Mouse (Mus musculus) kidney, postnatal 36 days (tissue): ENCODE data around the gene Ttc25.
"Not testable (repeated sequence)": the region's sequence is repeated elsewhere in the genome, so short reads cannot be mapped to it uniquely, and the experiment has no call there.

Source experiments
- DNase-seq, 2 experiments: peaks; one replicate each; pipeline ENCODE4 v3.0.0; 2021 to 2022; ENCODE audit warnings: mixed read lengths in 2 of 2

The Ttc25 gene

GRCm38 (mm10) chr11:100533871-100534270 lies 11.5 kb upstream of the Ttc25 start:
- no peak for DNase-seq

GRCm38 (mm10) chr11:100534411-100534810 lies 11.0 kb upstream of the Ttc25 start:
- DNase-seq, result not testable (repeated sequence)

DNA sequence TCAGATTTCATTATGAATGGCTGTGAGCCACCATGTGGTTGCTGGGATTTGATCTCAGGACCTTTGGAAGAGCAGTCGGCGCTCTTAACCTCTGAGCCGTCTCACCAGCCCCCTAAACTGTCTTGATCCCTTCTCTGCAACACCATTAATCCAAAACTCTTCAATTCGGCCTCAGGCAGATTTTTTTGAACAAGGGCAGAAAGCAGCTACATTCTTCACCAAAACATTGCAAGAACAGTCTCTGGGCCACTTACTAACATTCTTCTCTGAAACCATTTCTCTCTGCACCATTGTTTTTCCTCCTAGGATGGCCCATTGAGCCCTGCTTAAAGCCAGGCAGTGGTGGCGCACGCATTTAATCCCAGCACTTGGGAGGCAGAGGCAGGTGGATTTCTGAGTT lies 10.6 kb upstream of the Ttc25 start:
- DNase-seq, result not testable (repeated sequence)

DNA sequence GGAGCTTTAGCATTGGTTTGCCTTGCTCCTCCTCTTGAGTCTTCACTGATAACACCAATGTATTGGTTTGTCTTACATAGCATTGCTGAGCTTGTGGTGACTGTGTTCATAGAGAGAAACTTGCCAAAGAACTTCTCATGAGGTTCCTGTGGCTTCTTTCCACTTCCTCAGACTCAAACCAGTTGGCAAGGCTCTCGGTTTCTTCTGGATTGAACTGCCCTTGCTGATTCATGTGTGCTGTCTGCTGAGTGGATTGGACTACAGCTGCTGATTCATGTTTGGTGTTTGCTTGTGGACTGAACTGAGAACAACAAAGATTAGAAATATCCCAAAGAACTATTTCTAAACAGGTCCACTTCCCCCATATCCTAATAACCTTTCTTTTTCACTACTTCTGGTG lies 9.4 kb upstream of the Ttc25 start:
- DNase-seq, result no peak

DNA sequence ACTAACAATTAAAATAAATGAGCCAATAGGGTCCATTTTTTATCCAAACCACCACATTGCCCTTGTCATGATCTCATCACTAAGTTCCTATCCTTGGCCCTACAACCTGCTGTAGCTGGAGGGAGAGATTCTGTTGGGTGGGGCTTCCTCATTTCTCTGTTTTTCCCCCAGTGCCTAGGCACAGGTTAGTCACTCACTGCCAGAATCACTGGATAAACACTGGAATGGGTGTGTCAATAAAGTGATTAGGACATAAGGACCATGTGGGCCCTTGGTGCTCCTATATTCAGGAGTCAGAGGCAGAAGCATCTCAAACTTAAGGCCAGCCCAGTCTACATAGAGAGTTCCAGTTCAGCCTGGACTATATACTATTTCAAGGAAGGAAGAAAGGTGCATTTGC lies 8.9 kb upstream of the Ttc25 start:
- DNase-seq, result no peak

DNA sequence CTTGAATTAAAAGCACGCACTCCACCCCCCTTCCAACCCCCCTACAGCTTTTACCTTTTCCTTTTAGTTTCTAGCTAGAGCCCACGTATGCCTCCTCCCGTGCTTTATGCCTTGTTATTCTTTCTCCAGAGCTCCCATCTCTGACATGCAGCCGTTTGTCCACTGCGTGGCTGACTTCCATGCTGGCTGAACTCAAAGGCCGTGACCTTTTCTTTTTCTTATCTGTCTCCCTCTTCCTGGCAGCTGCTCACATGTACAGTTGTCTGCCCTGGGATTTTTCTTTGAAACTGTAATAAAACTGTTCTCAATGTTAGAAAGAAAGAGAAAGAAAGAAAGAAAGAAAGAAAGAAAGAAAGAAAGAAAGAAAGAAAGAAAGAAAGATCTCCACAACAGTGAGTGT lies 4.4 kb upstream of the Ttc25 start:
- DNase-seq, result no peak

DNA sequence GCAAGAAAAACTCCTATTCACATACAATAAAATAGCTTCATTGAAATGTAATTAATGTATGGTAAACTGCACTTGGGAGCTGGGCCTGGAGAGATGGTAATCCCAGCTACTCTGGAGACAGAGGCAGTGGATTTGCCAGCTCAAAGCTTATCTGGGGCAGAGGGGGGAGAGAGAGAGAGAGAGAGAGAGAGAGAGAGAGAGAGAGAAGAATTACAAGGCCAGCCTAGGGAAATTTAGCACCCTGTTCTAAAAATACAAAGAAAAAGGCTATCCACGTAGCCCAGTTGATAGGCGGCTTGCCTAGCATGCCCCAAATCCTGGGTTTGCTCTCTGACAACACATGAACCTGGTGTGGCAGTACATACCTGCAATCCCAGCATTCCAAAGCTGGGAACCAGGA lies 3.8 kb upstream of the Ttc25 start:
- DNase-seq, result no peak

- no peak for DNase-seq
Measured at GRCm38 (mm10) chr11:100545746-100546085, 309 bp downstream of the Ttc25 start.

GRCm38 (mm10) chr11:100546955-100547354 lies 1.5 kb downstream of the Ttc25 start:
- DNase-seq, result no peak

- no peak for DNase-seq
Measured at GRCm38 (mm10) chr11:100548141-100548540, 2.7 kb downstream of the Ttc25 start.

DNA sequence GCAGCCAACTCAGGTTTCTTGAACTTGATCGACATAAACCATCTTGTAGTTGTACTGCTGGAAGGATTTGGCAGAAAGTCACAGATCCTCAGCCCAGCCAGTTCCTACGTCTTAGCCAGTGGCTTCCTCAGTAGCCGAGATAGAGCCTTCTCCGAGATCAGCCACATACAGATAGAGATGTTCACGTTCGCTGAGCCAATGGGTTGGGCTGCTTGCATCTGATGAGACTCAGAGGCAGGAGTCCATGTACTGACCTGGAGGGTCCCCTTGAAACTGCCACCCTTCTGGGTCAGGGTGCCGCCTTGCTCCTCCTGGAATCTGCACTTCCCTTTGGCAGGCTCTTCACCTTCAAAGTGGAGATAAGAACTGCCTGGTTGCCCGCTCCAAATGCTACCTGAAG lies 4.1 kb downstream of the Ttc25 start:
- no peak for DNase-seq

DNA sequence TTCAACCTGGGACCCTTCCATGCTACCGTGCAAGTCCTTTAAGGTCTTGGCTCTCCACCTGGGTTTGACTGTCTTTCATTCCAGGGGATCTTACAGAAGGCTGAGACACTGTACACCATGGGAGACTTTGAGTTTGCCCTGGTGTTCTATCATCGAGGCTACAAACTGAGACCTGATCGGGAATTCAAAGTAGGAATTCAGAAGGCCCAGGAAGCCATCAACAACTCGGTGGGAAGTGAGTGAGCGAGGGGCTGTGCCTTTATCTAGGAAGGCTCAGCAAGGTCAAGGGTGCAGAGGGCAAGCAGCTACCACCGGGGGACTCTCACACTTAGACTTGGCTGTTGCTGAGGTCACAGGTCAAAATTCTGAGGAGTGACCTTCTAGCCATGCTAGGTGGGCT lies 4.7 kb downstream of the Ttc25 start:
- DNase-seq, result no peak

- DNase-seq, result no peak
Measured at GRCm38 (mm10) chr11:100552842-100553241, 7.4 kb downstream of the Ttc25 start.

GRCm38 (mm10) chr11:100555583-100555982 lies 10.2 kb downstream of the Ttc25 start:
- DNase-seq, result peak; percentile 75 to 79

DNA sequence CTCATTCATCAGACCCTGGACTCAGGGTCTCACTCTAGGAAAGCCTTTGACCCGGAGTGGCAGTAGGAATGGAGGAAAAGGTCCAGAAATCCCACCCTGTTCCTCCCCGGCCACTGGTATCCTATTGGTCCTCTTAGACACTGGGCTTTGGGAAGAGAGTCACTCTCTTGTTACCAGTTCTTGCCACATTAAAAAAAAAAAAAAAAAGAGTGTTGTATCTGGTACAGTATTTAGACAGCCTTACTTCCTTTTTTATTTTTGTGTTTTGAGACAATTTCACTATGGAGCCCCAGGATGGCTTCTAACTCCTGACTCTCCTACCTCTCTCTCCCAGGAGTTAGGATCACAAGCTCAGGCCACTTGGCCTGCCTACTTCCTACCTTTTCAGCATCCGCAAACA lies 12.2 kb downstream of the Ttc25 start:
- no peak for DNase-seq

DNA sequence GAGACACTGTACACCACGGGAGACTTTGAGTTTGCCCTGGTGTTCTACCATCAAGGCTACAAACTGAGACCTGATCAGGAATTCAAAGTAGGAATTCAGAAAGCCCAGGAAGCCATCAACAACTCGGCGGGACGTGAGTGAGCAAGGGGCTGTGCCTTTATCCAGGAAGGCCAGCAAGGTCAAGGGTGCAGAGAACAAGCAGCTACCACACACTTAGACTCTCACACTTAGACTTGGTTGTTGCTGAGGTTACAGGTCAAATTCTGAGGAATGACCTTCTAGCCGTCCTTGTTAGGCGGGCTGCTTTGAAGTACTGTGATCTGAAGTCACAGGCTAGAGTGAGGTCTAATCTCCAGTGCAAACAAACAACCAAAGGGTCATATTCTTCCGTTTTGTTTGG lies 14.1 kb downstream of the Ttc25 start:
- no peak for DNase-seq

GRCm38 (mm10) chr11:100561748-100562147 lies 16.3 kb downstream of the Ttc25 start:
- DNase-seq, result no peak

DNA sequence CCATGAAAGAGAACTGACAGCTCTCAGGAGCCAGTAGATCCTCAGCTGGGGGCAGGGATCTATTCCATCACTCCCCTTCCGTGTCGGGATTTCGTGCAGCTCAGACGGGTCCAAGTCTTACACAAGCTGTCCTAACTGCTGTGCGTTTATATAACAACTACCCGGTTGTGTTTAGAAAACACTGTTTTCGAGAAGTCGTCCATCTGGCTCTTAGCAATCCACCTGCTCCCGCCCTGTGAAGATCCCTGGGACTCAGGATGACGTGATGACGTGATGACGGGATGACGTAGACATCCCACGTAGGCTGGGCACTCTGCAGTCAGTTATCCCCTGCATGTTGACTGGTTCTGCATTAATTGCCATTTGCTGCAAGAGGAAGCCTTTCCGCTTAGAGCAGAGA lies 18.9 kb downstream of the Ttc25 start:
- DNase-seq, result no peak

DNA sequence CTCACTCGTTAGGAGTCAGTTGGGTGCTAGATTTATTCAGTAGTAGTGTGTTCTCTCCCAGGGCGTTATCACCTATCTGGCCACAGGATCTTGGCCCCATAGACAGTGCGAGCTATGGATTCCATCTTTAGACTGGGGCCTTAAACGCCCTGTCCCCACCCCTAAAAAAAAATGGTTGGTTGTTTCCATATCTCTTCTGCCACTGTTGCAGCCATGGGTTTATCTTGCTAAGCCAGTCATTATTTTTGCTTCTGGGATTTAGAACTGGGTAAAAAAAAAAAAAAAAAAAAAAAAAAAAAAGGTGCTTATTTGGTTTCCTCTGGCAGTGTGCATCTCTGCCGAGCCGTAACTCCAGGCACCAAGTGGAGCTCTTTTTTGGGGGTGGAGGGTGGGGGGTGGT lies 19.3 kb downstream of the Ttc25 start:
- DNase-seq, result no peak

- DNase-seq, result peak in 1 of 2 experiments; percentile 27
Measured at GRCm38 (mm10) chr11:100567229-100567628, 21.8 kb downstream of the Ttc25 start.

DNA sequence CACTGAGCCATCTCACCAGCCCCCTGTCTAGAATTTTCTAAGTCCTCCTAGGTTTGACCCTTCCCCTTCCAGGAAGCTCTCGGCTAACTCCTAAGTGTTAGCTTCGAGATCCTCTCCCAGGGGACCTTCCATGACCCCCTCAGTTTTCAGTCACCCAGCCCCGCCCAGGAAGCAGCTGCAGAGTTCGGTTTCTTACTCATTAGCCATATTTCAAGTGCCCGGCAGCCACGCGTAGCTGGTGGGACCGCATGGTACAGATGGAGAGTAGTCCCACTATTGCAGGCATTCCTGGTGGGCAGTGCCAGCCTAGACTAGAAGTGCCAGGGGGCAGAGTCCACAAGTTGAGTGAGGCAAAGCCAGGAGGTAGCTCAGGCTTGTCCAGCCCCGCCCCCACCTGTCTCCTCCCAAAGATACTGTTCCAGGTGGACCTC lies 22.4 kb downstream of the Ttc25 start:
- DNase-seq, result peak; percentile 70 to 77

DNA sequence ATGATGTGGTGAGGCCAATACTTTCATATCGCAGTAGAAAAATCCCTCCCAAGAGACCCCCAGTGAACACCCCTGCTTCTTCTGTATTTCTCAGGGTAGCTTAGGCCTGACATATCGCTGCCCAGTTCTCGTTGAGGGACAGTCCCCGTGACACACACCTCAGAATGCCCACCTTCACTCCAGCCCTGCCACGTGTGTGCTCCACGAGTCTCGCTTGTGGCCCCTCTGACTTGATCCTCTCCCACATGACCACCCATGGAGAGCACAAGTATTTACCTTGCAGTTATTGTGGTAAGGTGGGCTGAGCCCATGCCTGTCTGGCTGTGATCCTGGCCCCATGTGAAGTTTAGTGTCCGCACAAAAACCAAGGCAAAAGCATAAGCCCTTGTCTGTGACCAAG lies 23.3 kb downstream of the Ttc25 start:
- DNase-seq, result no peak

DNA sequence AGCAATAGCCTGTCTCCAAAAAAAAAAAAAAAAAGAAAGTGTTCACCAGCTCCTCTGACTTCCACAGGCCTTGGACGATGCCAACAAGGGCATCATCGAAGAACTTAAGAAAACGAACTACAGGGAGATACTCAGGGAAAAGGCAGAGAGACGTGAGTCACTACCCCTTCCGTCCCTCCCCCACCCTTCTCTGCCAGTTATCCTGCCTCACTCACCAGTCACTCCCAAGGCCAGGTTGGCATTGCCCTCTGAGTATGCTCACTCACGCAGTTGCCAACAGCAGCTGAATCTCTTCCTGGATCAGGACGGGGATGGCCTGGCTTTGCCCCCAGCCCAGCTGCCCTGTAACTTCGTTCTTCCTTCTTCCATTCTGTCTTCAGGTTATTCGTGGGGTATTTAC lies 24.4 kb downstream of the Ttc25 start:
- no peak for DNase-seq

DNA sequence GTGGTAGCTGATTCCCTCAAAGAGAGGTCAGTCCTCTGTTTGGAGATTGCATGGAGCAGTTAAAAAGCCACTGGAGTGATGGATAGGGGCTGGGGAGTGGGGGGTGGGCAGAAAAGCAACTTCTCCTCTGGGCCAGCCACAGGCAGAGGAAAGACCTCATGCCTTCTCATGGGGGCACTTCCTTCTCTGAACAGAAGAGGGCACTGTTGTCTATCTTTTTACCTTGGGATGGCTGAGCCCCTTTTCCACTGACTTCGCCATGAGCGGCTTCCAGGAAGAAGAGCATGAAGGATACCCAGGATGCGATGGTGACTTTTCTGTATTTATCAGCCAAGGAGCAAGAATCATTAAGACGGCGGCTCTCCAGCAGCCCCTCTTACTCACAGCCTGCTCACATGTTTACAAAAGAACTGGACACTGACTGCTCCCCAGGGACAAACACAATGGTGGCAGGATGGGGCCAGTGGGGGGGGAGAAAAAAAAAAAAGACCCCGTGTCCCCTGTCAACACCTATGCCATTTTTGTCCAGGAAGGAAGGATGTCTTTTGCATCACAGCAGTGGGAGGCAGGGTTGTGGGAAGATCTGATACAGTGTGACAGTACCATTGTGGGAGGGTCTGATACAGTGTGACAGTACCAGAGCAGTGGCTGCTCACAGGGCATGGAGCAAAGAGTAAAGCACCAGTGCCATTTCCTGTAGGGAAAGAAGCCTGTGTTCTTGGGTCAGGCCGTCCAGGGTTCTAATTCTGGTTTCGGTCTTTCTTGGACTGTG lies 25.2 kb downstream of the Ttc25 start:
- peak; percentile 79 to 84 for DNase-seq

GRCm38 (mm10) chr11:100571202-100571567 lies 25.8 kb downstream of the Ttc25 start:
- DNase-seq, result peak in 1 of 2 experiments; percentile 23
